Mouse (Mus musculus) heart, postnatal 0 days (tissue): Measurements from ENCODE around the gene ccdc198.

Experiments used
- CTCF ChIP-seq: IDR thresholded peaks from 2 replicates; pipeline ENCODE4 v1.5.1; 2016; ENCODE audit warnings: antibody characterized with exemption, control low read depth, low read depth
- EP300 ChIP-seq: IDR thresholded peaks from 2 replicates; pipeline ENCODE4 v1.6.1; 2016; ENCODE audit warnings: antibody characterized with exemption, low read depth

DNA sequence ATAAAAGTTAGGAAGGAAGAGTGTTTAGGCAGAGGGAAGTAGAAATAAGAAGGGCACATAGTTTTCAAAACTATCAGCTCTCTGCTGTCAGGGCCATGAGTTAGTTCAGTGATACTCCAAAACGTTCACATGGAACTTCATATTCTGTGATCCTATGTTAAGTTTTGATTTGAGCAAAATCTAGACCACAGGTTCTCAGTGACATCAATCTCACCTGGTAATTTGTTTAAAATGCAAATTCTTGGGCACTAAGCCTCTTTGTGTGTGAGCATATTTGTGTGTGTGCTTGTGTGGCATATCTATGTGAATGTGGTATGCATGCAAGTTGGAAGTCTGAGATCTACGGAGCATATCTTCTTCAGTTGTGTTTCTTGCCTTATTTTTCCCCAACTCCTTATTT, 59.0 kb downstream of the ccdc198 start:
- TF ChIP-seq CTCF (no peak), EP300 (no peak)
